Comparison of ENCODE assay signal across 10 mouse cellular contexts in the genomic region with DNA sequence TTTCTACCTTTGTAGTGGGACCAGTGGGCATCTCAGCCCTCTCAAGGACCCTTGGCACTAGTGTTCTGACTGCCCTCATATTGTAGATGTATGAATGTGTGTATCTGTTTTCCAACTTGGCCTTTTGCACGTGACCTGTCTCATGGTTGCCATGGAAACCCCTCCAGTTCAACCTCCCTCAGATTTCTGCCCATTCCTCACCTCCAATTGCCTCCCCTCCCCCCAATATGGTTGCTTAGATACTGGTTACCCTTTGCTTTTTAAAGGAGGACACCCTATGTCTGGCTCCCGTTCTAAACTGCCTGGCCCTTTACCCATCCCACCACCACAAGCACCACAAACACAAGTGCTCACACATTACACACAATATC. TPM values are rescaled to one million over a fixed set of nuclear protein-coding genes. Genes with fewer than 3 reads are reported as not detected.
DNase-seq lines count a peak whose midpoint lies in the region; ATAC-seq lines count a peak whose summit lies in the region.
"Had no signal": no experiment of that assay in that cellular context is flagged by ENCODE, and none has a peak within 500 bp of the region (broad histone marks: within the 10 kb centered on the region; RNA-seq: fewer than 3 reads in every experiment).

No protein-coding gene starts in this region.

- peak; percentile 41 for DNase-seq in cerebellum, adult 9-10 months
- DNase-seq in cerebellum, adult 18-20 months: no peak
- no peak for DNase-seq in lung, adult 18-20 months
- DNase-seq in gastrocnemius, postnatal 10 days: no peak
- no peak for DNase-seq in right cerebral cortex, adult 2 months (ENCODE audit: low spot score in 2 of 2)
- DNase-seq: adrenal gland, adult 8-10 months had no signal

- no peak for ATAC-seq in lung, embryonic 15.5 days (ENCODE audit: borderline replicate concordance, extremely low read depth, low FRiP score, low TSS enrichment)
- ATAC-seq in limb, embryonic 12.5 days (ENCODE audit: insufficient number of reproducible peaks, insufficient read depth, low FRiP score, low TSS enrichment, low read depth): no peak
- no peak for ATAC-seq in stomach, embryonic 16.5 days (ENCODE audit: insufficient read depth, low FRiP score)

- no peak overlapping the region for H3K9ac ChIP-seq in lung, embryonic 15.5 days
- peak overlapping the region; percentile 79 for H3K9ac ChIP-seq in limb, embryonic 12.5 days (replicated peaks)
- H3K9ac ChIP-seq in stomach, embryonic 16.5 days (ENCODE audit: low read length): no peak overlapping the region

- no peaks in the 10 kb centered on the region for H3K9me3 ChIP-seq in lung, embryonic 15.5 days
- H3K9me3 ChIP-seq in limb, embryonic 12.5 days: no peaks in the 10 kb centered on the region
- no peaks in the 10 kb centered on the region for H3K9me3 ChIP-seq in stomach, embryonic 16.5 days (replicated peaks; ENCODE audit: control insufficient read depth, low read length)

- H3K4me3 ChIP-seq in lung, embryonic 15.5 days: peak overlapping the region; percentile 57
- H3K4me3 ChIP-seq in limb, embryonic 12.5 days (replicated peaks): peak overlapping the region; percentile 65
- H3K4me3 ChIP-seq in stomach, embryonic 16.5 days (replicated peaks; ENCODE audit: low read length): peak overlapping the region; percentile 61

- no peaks in the 10 kb centered on the region for H3K36me3 ChIP-seq in lung, embryonic 15.5 days
- peaks cover 12% of the 10 kb centered on the region for H3K36me3 ChIP-seq in limb, embryonic 12.5 days
- no peaks in the 10 kb centered on the region for H3K36me3 ChIP-seq in stomach, embryonic 16.5 days (ENCODE audit: control insufficient read depth, insufficient read depth, low read length)

- 26% methylated on average over 2 of the region's 2 CpGs for WGBS in lung, embryonic 15.5 days
- WGBS in limb, embryonic 12.5 days: 29% methylated on average over 2 of the region's 2 CpGs
- 29% methylated on average over 2 of the region's 2 CpGs for WGBS in stomach, embryonic 16.5 days

- H3K4me1 ChIP-seq in lung, embryonic 15.5 days: peaks cover 15% of the 10 kb centered on the region
- peaks cover 37% of the 10 kb centered on the region for H3K4me1 ChIP-seq in limb, embryonic 12.5 days (replicated peaks)
- H3K4me1 ChIP-seq in stomach, embryonic 16.5 days (ENCODE audit: control insufficient read depth, insufficient read depth, low read length): no peaks in the 10 kb centered on the region

- H3K27me3 ChIP-seq in lung, embryonic 15.5 days: peaks cover 15% of the 10 kb centered on the region
- H3K27me3 ChIP-seq in limb, embryonic 12.5 days: no peaks in the 10 kb centered on the region; the same call in 1 of the 2 replicates
- 0 out of 2 replicates have a peak, but pooled peaks cover 3% of the 10 kb centered on the region for H3K27me3 ChIP-seq in stomach, embryonic 16.5 days (ENCODE audit: control insufficient read depth, insufficient read depth, low read length)

- peak overlapping the region; percentile 95 for H3K4me2 ChIP-seq in lung, embryonic 15.5 days
- H3K4me2 ChIP-seq in limb, embryonic 12.5 days: peak overlapping the region; percentile 81
- peak overlapping the region; percentile 83; the same call in 1 of the 2 replicates for H3K4me2 ChIP-seq in stomach, embryonic 16.5 days (ENCODE audit: low read depth, low read length)

- no peak overlapping the region for H3K27ac ChIP-seq in lung, embryonic 15.5 days
- H3K27ac ChIP-seq in limb, embryonic 12.5 days: no peak overlapping the region
- no peak overlapping the region for H3K27ac ChIP-seq in stomach, embryonic 16.5 days (ENCODE audit: low read length)
- H3K27ac ChIP-seq: macrophage had no signal

RNA-seq across cellular contexts. Expression of a gene that starts 1.3 kb away (rescaled TPM):
- 45.4 and 50.4 TPM in 2 replicates for polyA plus RNA-seq in lung, embryonic 15.5 days (2015; fragmentation: Nextera tagmentation; extraction: Ambion mirVana)
- 119 and 126 TPM in 2 replicates for polyA plus RNA-seq in limb, embryonic 12.5 days (2016; fragmentation: Nextera tagmentation; extraction: Ambion mirVana)
- polyA plus RNA-seq in stomach, embryonic 16.5 days (2015; fragmentation: Nextera tagmentation; extraction: Ambion mirVana): 63.1 and 66.3 TPM in 2 replicates
- total RNA-seq in gastrocnemius, postnatal 10 days (2021): 10 to 100 TPM; 61.2 to 65.6 TPM
- polyA plus RNA-seq: macrophage had no signal

RNA-seq across cellular contexts. Expression of a gene that starts 28.1 kb away (rescaled TPM):
- 1.7 and 3.3 TPM in 2 replicates for polyA plus RNA-seq in lung, embryonic 15.5 days (2015; fragmentation: Nextera tagmentation; extraction: Ambion mirVana)
- polyA plus RNA-seq in limb, embryonic 12.5 days (2016; fragmentation: Nextera tagmentation; extraction: Ambion mirVana): 1.9 and 2.2 TPM in 2 replicates
- polyA plus RNA-seq in stomach, embryonic 16.5 days (2015; fragmentation: Nextera tagmentation; extraction: Ambion mirVana): 2.0 and 2.5 TPM in 2 replicates
- 1 to 10 TPM; 1.4 to 1.6 TPM for total RNA-seq in gastrocnemius, postnatal 10 days (2021)

RNA-seq across cellular contexts. Expression of a gene that starts 52.4 kb away (rescaled TPM):
- polyA plus RNA-seq in lung, embryonic 15.5 days (2015; fragmentation: Nextera tagmentation; extraction: Ambion mirVana): 0.28 and 0.37 TPM in 2 replicates
- polyA plus RNA-seq in limb, embryonic 12.5 days (2016; fragmentation: Nextera tagmentation; extraction: Ambion mirVana): 0.51 and 0.72 TPM in 2 replicates
- polyA plus RNA-seq in stomach, embryonic 16.5 days (2015; fragmentation: Nextera tagmentation; extraction: Ambion mirVana): 8.2 and 12.8 TPM in 2 replicates
- under 1 TPM; 0.07 to 0.19 TPM for total RNA-seq in gastrocnemius, postnatal 10 days (2021)
- polyA plus RNA-seq: macrophage had no signal

RNA-seq across cellular contexts. Expression of a gene that starts 55.1 kb away (rescaled TPM):
- polyA plus RNA-seq in lung, embryonic 15.5 days (2015; fragmentation: Nextera tagmentation; extraction: Ambion mirVana): 0.10 and 0.27 TPM in 2 replicates
- polyA plus RNA-seq in limb, embryonic 12.5 days (2016; fragmentation: Nextera tagmentation; extraction: Ambion mirVana): 0.83 and 0.84 TPM in 2 replicates
- polyA plus RNA-seq in stomach, embryonic 16.5 days (2015; fragmentation: Nextera tagmentation; extraction: Ambion mirVana): 0.30 and 0.35 TPM in 2 replicates
- total RNA-seq in gastrocnemius, postnatal 10 days (2021): under 1 TPM; 0.19 to 0.68 TPM
